Mouse (Mus musculus): Measurements from ENCODE around the gene Ctdspl. TPM values are rescaled to one million over a fixed set of nuclear protein-coding genes. Genes with fewer than 3 reads are reported as not detected.
A peak's percentile ranks its signal among the peaks of the same experiment; 100 is the strongest.

Gene Ctdspl
- polyA plus RNA-seq, 1 experiment from 2014 or later = 21.9 TPM

DNA sequence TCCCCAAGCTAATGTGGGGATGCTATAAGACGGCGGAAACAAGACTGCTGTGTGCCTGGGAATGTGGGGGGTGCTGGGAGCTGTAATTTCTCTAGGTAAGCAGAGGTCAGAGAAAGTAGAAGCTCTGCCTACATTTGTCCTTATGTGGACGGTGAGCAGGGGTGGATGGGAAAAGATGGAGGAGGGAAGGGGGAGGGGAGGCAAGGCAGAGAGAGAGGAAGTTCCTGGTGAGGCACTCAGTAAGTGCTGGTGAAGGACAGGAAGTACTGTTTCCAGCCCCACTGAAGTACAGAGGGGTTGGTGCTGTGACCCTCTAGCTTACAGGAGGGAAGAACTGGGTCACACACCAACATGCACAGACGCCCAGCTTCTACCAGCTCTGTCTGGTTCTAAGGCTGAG lies 138.0 kb downstream of the Ctdspl start:
- 65% methylated on average over 4 of the region's 4 CpGs for WGBS
- Histone ChIP-seq H3K9ac (ENCODE audit: low read depth, low read length) (no peak overlapping the region), H3K27ac (no peak overlapping the region), H3K36me3 (ENCODE audit: insufficient read depth, low read length) (no peaks in the 10 kb centered on the region), H3K4me1 (replicated peaks; ENCODE audit: insufficient read depth, low read length) (no peaks in the 10 kb centered on the region), H3K27me3 (ENCODE audit: insufficient read depth, low read length) (no peaks in the 10 kb centered on the region), H3K4me3 (replicated peaks; ENCODE audit: low read depth, low read length) (no peak overlapping the region), H3K4me2 (ENCODE audit: low read length) (no peak overlapping the region), H3K9me3 (replicated peaks; ENCODE audit: low read length) (no peaks in the 10 kb centered on the region)
- no peak for ATAC-seq (replicated peaks; ENCODE audit: low FRiP score, low read depth)
- DNase-seq (ENCODE audit: low spot score) = no peak
- TF ChIP-seq CTCF (IDR thresholded peaks at IDR 0.05; ENCODE audit: low read depth) = no peak

GRCm38 (mm10) chr9:119067601-119068000 lies 141.3 kb downstream of the Ctdspl start:
- peak; percentile 94 for TF ChIP-seq CTCF (IDR thresholded peaks at IDR 0.05; ENCODE audit: low read depth)
- ATAC-seq (replicated peaks; ENCODE audit: low FRiP score, low read depth) = no peak; the same call in 1 of the 2 replicates

GRCm38 (mm10) chr9:119068266-119068665 lies 142.0 kb downstream of the Ctdspl start:
- Histone ChIP-seq H3K4me1 (replicated peaks; ENCODE audit: insufficient read depth, low read length) (peaks cover under 1% of the 10 kb centered on the region; the same call in 1 of the 2 replicates), H3K9me3 (replicated peaks; ENCODE audit: low read length) (no peaks in the 10 kb centered on the region), H3K9ac (ENCODE audit: low read depth, low read length) (no peak overlapping the region), H3K4me3 (replicated peaks; ENCODE audit: low read depth, low read length) (no peak overlapping the region), H3K36me3 (ENCODE audit: insufficient read depth, low read length) (no peaks in the 10 kb centered on the region), H3K27me3 (ENCODE audit: insufficient read depth, low read length) (no peaks in the 10 kb centered on the region), H3K27ac (no peak overlapping the region), H3K4me2 (ENCODE audit: low read length) (no peak overlapping the region)
- TF ChIP-seq CTCF (IDR thresholded peaks at IDR 0.05; ENCODE audit: low read depth) = no peak
- DNase-seq (ENCODE audit: low spot score) = no peak
- 89% methylated on average over 11 of the region's 11 CpGs for WGBS
- ATAC-seq (replicated peaks; ENCODE audit: low FRiP score, low read depth) = no peak

More at GRCm38 (mm10) chr9:119067601-119068000, 141.3 kb downstream of the Ctdspl start:
- Histone ChIP-seq H3K27me3 (ENCODE audit: insufficient read depth, low read length) (no peaks in the 10 kb centered on the region), H3K4me1 (replicated peaks; ENCODE audit: insufficient read depth, low read length) (no peaks in the 10 kb centered on the region), H3K27ac (no peak overlapping the region), H3K9ac (ENCODE audit: low read depth, low read length) (no peak overlapping the region), H3K4me3 (replicated peaks; ENCODE audit: low read depth, low read length) (no peak overlapping the region), H3K36me3 (ENCODE audit: insufficient read depth, low read length) (no peaks in the 10 kb centered on the region), H3K4me2 (ENCODE audit: low read length) (no peak overlapping the region), H3K9me3 (replicated peaks; ENCODE audit: low read length) (no peaks in the 10 kb centered on the region)
- peak; percentile 85 for DNase-seq (ENCODE audit: low spot score)
- WGBS = 4% methylated on average over 6 of the region's 6 CpGs

GRCm38 (mm10) chr9:119070173-119070825 lies 144.0 kb downstream of the Ctdspl start:
- no peak for TF ChIP-seq CTCF (IDR thresholded peaks at IDR 0.05; ENCODE audit: low read depth)
- Histone ChIP-seq H3K4me2 (ENCODE audit: low read length) (no peak overlapping the region), H3K4me1 (replicated peaks; ENCODE audit: insufficient read depth, low read length) (peaks cover 5% of the 10 kb centered on the region; the same call in 1 of the 2 replicates), H3K9me3 (replicated peaks; ENCODE audit: low read length) (no peaks in the 10 kb centered on the region), H3K36me3 (ENCODE audit: insufficient read depth, low read length) (peaks cover 7% of the 10 kb centered on the region; the same call in 1 of the 2 replicates), H3K27me3 (ENCODE audit: insufficient read depth, low read length) (no peaks in the 10 kb centered on the region), H3K27ac (no peak overlapping the region), H3K9ac (ENCODE audit: low read depth, low read length) (no peak overlapping the region), H3K4me3 (replicated peaks; ENCODE audit: low read depth, low read length) (no peak overlapping the region)
- DNase-seq (ENCODE audit: low spot score) (no peak), ATAC-seq (replicated peaks; ENCODE audit: low FRiP score, low read depth) (no peak)
- 71% methylated on average over 13 of the region's 13 CpGs for WGBS

DNA sequence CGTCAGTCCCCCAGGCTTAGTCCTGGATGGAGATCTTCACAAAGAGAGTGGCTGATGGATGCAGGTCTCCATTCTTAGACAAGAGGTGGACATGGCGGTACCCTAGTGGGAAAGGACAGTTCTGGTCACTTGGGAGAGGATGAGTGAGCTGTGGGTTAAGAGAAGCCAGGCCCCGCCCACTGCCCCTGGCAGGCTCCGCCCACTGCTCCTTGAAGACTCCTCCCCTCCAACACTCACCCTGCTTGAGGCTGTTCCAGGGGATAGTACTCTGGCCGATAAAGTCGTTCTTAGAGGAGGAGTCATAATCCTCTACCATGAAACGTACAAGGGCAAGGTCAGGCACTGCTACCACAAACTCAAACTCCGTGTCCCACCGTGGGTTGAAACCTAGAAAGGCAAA lies 145.5 kb downstream of the Ctdspl start:
- Histone ChIP-seq H3K36me3 (ENCODE audit: insufficient read depth, low read length) (peaks cover 8% of the 10 kb centered on the region; the same call in 1 of the 2 replicates), H3K27ac (no peak overlapping the region), H3K9me3 (replicated peaks; ENCODE audit: low read length) (no peaks in the 10 kb centered on the region), H3K9ac (ENCODE audit: low read depth, low read length) (no peak overlapping the region), H3K4me3 (replicated peaks; ENCODE audit: low read depth, low read length) (no peak overlapping the region), H3K4me2 (ENCODE audit: low read length) (no peak overlapping the region), H3K4me1 (replicated peaks; ENCODE audit: insufficient read depth, low read length) (peaks cover 5% of the 10 kb centered on the region; the same call in 1 of the 2 replicates), H3K27me3 (ENCODE audit: insufficient read depth, low read length) (no peaks in the 10 kb centered on the region)
- no peak for TF ChIP-seq CTCF (IDR thresholded peaks at IDR 0.05; ENCODE audit: low read depth)
- ATAC-seq (replicated peaks; ENCODE audit: low FRiP score, low read depth) (no peak), DNase-seq (ENCODE audit: low spot score) (no peak)
- WGBS = 91% methylated on average over 9 of the region's 9 CpGs

DNA sequence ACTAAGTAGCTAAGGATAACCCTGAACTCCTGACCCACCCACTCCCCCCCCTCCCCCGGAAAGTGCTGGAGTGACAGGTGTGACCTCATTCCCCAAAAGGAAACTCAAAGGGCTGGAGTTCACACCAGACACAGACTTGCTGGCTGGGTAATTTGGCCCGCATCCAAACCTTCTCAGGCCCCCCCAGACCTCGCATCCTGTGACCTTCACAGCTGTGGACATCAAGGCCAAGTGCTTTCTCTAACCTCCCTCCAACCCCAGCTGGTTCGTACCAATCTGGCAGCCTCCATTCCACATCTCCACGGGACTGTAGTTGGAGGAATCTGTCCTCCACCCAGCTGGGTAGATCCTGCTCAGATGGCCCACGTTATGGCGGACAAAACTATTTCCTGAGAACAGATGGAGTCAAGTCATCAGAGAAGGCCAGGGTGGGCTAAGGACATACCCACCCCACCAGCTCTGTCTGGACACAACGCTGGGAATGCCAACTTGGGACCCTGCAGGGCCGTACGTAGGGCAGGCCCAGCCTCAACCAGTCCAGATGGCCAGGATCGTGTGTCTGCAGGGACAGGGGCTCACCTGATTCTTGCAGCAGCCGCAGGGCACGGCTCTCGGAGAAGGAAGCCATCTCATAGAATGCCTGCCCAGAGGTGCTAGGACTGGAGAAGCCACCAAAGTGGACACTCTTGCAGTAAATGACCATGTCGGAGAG lies 147.1 kb downstream of the Ctdspl start:
- no peak overlapping the region for H3K9ac ChIP-seq (ENCODE audit: low read depth, low read length)
- ATAC-seq (replicated peaks; ENCODE audit: low FRiP score, low read depth) (0 out of 2 replicates have a peak, but pooled peaks have one; percentile 10), DNase-seq (ENCODE audit: low spot score) (no peak)
- H3K4me1 ChIP-seq (replicated peaks; ENCODE audit: insufficient read depth, low read length) = peaks cover 5% of the 10 kb centered on the region; the same call in 1 of the 2 replicates
- no peaks in the 10 kb centered on the region for H3K27me3 ChIP-seq (ENCODE audit: insufficient read depth, low read length)
- peaks cover 8% of the 10 kb centered on the region; the same call in 1 of the 2 replicates for H3K36me3 ChIP-seq (ENCODE audit: insufficient read depth, low read length)
- TF ChIP-seq CTCF (IDR thresholded peaks at IDR 0.05; ENCODE audit: low read depth) = no peak
- H3K4me3 ChIP-seq (replicated peaks; ENCODE audit: low read depth, low read length) = no peak overlapping the region
- H3K27ac ChIP-seq = no peak overlapping the region
- no peak overlapping the region for H3K4me2 ChIP-seq (ENCODE audit: low read length)
- H3K9me3 ChIP-seq (replicated peaks; ENCODE audit: low read length) = no peaks in the 10 kb centered on the region
- WGBS = 71% methylated on average over 15 of the region's 15 CpGs
